Mouse (Mus musculus) liver, embryonic 14.5 days (tissue): ENCODE data around the gene Gm10181. TPM values are rescaled to one million over a fixed set of nuclear protein-coding genes. Genes with fewer than 3 reads are reported as not detected.

Experiments used
- ATAC-seq: fragments of 200-750 bp; cut with Nextera tagmentation; 2 replicates; pipeline ENCODE4 v1.8.0; 2017; ENCODE audit warnings: moderate number of reproducible peaks, mild to moderate bottlenecking, moderate library complexity; ENCODE audit not compliant: insufficient read depth
- DNase-seq, 3 experiments: peaks; one replicate each; pipeline ENCODE4 v3.0.0-alpha.2; 2012 to 2013; ENCODE audit warnings: low read depth in 3 of 3, low spot score in 3 of 3
- H3K27ac ChIP-seq: fragments of 300-500 bp; sonication (generic); 2 replicates; pipeline ENCODE4 v1.5.1; 2014; ENCODE audit warnings: moderate library complexity, mild to moderate bottlenecking, control low read depth, inconsistent platforms
- H3K27me3 ChIP-seq: fragments of 300-500 bp; sonication (generic); 2 replicates; pipeline ENCODE4 v1.6.1; 2014; ENCODE audit warnings: mild to moderate bottlenecking, low read length, moderate library complexity; ENCODE audit not compliant: control insufficient read depth, insufficient read depth
- H3K36me3 ChIP-seq: fragments of 300-500 bp; sonication (generic); replicated peaks from 2 replicates; pipeline ENCODE4 v1.6.1; 2014; ENCODE audit warnings: low read depth; ENCODE audit not compliant: control insufficient read depth, insufficient read depth
- H3K4me1 ChIP-seq, 2 experiments: fragments of 200-500 bp in 1 of 2; fragments of 300-500 bp in 1 of 2; sonication (generic) in 1 of 2; replicated peaks; 2 replicates each; pipeline ENCODE4 v1.6.1; 2012 to 2014; ENCODE audit warnings: antibody characterized with exemption in 1 of 2, inconsistent platforms in 1 of 2, low read length in 1 of 2; ENCODE audit not compliant: control insufficient read depth in 2 of 2, insufficient read depth in 2 of 2
- H3K4me2 ChIP-seq: fragments of 300-500 bp; sonication (generic); 2 replicates; pipeline ENCODE4 v1.6.1; 2014; ENCODE audit warnings: low read depth, mild to moderate bottlenecking, control low read depth, moderate library complexity
- H3K4me3 ChIP-seq, 2 experiments: fragments of 200-500 bp in 1 of 2; fragments of 300-500 bp in 1 of 2; sonication (generic) in 1 of 2; 2 replicates each; pipeline ENCODE4 v1.5.1; 2012 to 2014; ENCODE audit warnings: low read depth in 2 of 2, low read length in 2 of 2, mild to moderate bottlenecking in 2 of 2, control low read depth in 1 of 2, inconsistent platforms in 1 of 2, moderate library complexity in 1 of 2; ENCODE audit not compliant: insufficient read depth in 1 of 2
- H3K9ac ChIP-seq: fragments of 300-500 bp; sonication (generic); replicated peaks from 2 replicates; pipeline ENCODE4 v1.6.1; 2014; ENCODE audit warnings: mild to moderate bottlenecking, control low read depth, moderate library complexity
- H3K9me3 ChIP-seq: fragments of 300-500 bp; sonication (generic); 2 replicates; pipeline ENCODE4 v1.6.1; 2016; ENCODE audit warnings: low read length, mixed read lengths; ENCODE audit not compliant: control insufficient read depth
- CTCF ChIP-seq: IDR thresholded peaks from 2 replicates; pipeline ENCODE4 v1.5.1; 2016; ENCODE audit warnings: antibody characterized with exemption, low read depth, control low read depth
- EP300 ChIP-seq: IDR thresholded peaks from 2 replicates; pipeline ENCODE4 v1.6.1; 2016; ENCODE audit warnings: antibody characterized with exemption, low read depth
- WGBS: fragments of 180-500 bp; shearing (Covaris S2); extraction: QIAGEN DNeasy Blood & Tissue Kit; methylation state at CpG from one replicate; pipeline ENCODE4 v1.1.7; 2014; ENCODE audit not compliant: insufficient replicate concordance; 5-methylcytosine and 5-hydroxymethylcytosine counted together
- polyA plus RNA-seq, 2 experiments: library from polyadenylated mRNA; depleted of rRNA in 1 of 2; stranded (reverse) in 1 of 2; unstranded in 1 of 2; fragments of >200 nt; fragmentation: Nextera tagmentation in 1 of 2; extraction: Ambion mirVana in 1 of 2; gene quantifications; 2 replicates each; pipeline versions ENCODE4 v1.2.1 to v1.2.3; 2012 to 2014

Gm10181 gene
- polyA plus RNA-seq, 2 experiments: not detected

DNA sequence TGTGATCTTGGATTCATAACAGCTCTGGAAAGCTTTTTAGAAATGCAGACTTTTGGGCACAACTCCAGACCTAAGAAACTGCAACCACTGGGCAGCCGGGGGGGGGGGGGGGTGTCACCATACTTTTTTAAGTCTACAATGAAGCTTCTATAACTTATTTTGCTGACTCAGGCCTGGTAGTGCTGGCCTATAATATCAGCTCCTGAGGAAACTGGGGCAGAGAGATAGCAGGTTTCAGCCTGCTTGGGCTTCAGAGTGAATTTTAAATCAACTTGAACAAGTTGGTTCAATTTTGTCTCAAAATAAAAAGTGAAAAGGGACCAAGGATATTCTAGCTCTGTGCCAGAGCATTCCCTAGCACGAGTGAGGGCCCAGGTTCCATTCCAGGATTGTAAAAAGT, 40.3 kb upstream of the Gm10181 start:
- no peaks in the 10 kb centered on the region for H3K9me3 ChIP-seq
- ATAC-seq: no peak
- H3K4me3 ChIP-seq: no peak overlapping the region
- no peak overlapping the region; the same call in 1 of the 2 replicates for H3K4me2 ChIP-seq
- 43% methylated on average over 2 of the region's 2 CpGs for WGBS
- H3K27me3 ChIP-seq: no peaks in the 10 kb centered on the region
- no peak for DNase-seq
- no peak overlapping the region for H3K27ac ChIP-seq
- no peak overlapping the region for H3K9ac ChIP-seq
- TF ChIP-seq CTCF: no peak
- TF ChIP-seq EP300: no peak
- H3K4me1 ChIP-seq: peaks cover 0 to 8% of the 10 kb centered on the region in 2 experiments; a peak in 2 of 4 replicates
- H3K36me3 ChIP-seq: no peaks in the 10 kb centered on the region

DNA sequence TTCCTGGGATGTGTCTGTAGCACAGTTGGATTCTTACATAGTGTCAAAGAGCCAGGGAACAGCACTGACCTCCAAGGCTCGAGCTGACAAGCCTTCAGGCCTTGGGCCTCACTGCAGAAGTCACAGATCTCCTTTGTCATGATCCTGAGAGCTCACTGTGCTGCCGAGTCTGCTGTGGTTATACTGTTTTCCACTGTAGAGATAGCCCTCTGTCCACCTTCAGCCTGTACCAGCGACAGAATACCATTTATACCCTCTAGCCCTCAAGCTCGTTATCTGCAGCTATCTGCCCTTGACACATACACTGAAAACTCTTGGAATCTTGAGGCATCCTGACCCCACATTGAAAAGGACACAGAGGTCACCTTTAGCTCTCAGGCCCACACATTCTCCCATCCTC, 37.3 kb upstream of the Gm10181 start:
- Histone ChIP-seq H3K4me3 (no peak overlapping the region), H3K9me3 (no peaks in the 10 kb centered on the region), H3K36me3 (no peaks in the 10 kb centered on the region), H3K4me2 (no peak overlapping the region), H3K27me3 (no peaks in the 10 kb centered on the region), H3K9ac (no peak overlapping the region), H3K27ac (no peak overlapping the region), H3K4me1 (peaks cover 0 to 8% of the 10 kb centered on the region in 2 experiments; a peak in 2 of 4 replicates)
- DNase-seq (no peak), ATAC-seq (no peak)
- 36% methylated on average over 4 of the region's 4 CpGs for WGBS
- TF ChIP-seq EP300: no peak
- no peak for TF ChIP-seq CTCF

DNA sequence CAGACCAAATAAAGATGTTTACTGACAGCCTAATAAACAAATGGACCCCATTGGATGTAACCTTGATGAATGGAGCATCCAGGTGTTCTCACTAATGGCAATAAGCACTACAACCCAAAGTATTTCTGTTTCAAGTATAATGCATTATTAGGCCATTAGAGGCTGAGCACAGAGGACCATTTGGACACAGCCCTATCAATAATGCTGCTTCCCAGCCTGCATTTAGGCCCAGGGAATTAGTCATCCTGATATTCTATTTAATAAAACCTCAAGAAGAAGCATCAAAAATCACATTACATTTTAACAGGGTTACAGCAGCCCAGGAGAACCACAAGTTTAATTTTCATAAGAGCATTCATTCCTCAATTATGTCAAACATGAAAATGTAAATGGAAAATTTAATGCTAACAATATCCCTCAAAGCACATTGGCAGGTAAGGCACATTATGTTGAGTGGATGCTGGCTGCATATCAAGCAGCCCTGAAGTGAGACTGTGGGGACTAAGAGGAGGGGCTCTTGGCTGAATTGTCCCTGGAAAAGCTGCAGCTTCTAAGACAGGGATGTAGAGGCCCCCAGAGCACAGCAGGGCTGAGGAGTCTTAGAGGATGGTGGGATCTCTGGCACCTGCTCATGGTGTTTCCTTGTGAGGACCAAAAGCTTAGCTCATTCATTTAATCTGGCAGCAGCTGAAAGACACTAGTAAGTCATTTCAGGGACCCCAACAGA, 33.4 kb upstream of the Gm10181 start:
- DNase-seq: no peak
- H3K27me3 ChIP-seq: no peaks in the 10 kb centered on the region
- H3K4me3 ChIP-seq: no peak overlapping the region
- H3K9ac ChIP-seq: no peak overlapping the region
- ATAC-seq: no peak
- no peaks in the 10 kb centered on the region for H3K4me1 ChIP-seq
- no peak for TF ChIP-seq EP300
- no peak for TF ChIP-seq CTCF
- H3K9me3 ChIP-seq: no peaks in the 10 kb centered on the region
- H3K27ac ChIP-seq: no peak overlapping the region
- H3K36me3 ChIP-seq: no peaks in the 10 kb centered on the region
- no peak overlapping the region for H3K4me2 ChIP-seq

DNA sequence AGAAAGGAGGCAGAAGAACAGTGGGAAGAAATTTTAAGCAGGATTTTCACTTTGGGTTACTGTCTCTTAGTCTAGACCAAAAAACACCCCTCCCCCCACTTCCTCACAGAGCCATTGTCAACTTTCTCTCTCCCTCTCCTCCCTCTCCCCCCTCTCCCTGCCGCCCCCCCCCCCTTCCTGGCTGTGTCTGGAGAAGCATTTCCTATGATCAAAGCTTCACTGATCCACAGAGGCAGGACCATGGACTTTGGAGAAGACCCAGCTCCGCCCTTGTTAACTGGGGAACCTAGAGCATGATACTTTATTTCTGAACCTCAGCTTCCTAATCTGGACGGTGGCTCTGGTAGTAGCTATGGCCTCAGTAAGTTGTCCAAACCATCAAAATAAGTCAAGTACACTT, 30.5 kb upstream of the Gm10181 start:
- Histone ChIP-seq H3K36me3 (no peaks in the 10 kb centered on the region), H3K9ac (no peak overlapping the region), H3K4me2 (no peak overlapping the region), H3K9me3 (no peaks in the 10 kb centered on the region), H3K27ac (no peak overlapping the region), H3K4me1 (no peaks in the 10 kb centered on the region), H3K27me3 (no peaks in the 10 kb centered on the region), H3K4me3 (no peak overlapping the region)
- TF ChIP-seq EP300 (no peak), CTCF (no peak)
- ATAC-seq (no peak), DNase-seq (no peak)
- 20% methylated on average over 3 of the region's 3 CpGs for WGBS

DNA sequence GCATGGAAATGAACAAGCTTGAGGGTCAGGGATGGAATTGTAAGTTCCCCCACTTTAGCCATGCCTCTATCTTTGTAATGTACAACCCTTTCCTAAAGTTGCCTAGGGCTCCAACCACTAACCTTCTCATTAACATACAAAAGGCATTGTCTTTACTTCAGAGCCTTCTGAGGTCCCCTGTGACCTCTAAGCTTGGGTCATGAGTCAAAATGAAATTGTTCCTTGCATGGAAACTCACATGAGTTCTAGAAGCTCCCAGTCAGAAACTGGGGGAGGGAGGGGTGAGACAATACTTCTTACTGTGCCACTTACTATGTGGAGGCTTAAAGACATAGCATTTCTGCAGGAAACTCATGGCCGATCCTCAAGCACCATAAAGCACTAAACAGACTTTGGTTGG, 16.6 kb upstream of the Gm10181 start:
- DNase-seq (no peak), ATAC-seq (no peak)
- Histone ChIP-seq H3K27ac (no peak overlapping the region), H3K9me3 (no peaks in the 10 kb centered on the region), H3K9ac (no peak overlapping the region), H3K36me3 (no peaks in the 10 kb centered on the region), H3K4me3 (no peak overlapping the region), H3K4me1 (peaks cover 0 to 2% of the 10 kb centered on the region in 2 experiments; a peak in 1 of 4 replicates), H3K4me2 (no peak overlapping the region), H3K27me3 (no peaks in the 10 kb centered on the region)
- 59% methylated on average over 1 of the region's 1 CpGs for WGBS
- TF ChIP-seq EP300 (no peak), CTCF (no peak)
